Mouse (Mus musculus) hindbrain, embryonic 10.5 days (tissue): ENCODE results near the gene Eef2k. TPM values are rescaled to one million over a fixed set of nuclear protein-coding genes. Genes with fewer than 3 reads are reported as not detected.
A peak's percentile ranks its signal among the peaks of the same experiment; 100 is the strongest.

Experiments used
- DNase-seq: peaks from one replicate; pipeline ENCODE4 v3.0.0-alpha.2; 2017; ENCODE audit warnings: low spot score
- H3K27ac ChIP-seq: fragments of 300-500 bp; sonication (generic); 2 replicates; pipeline ENCODE4 v1.5.1; 2016; ENCODE audit warnings: mild to moderate bottlenecking, moderate library complexity
- H3K27me3 ChIP-seq: fragments of 300-500 bp; sonication (generic); 2 replicates; pipeline ENCODE4 v1.6.1; 2016; ENCODE audit warnings: mild to moderate bottlenecking; ENCODE audit not compliant: poor library complexity, insufficient read depth, severe bottlenecking
- H3K36me3 ChIP-seq: fragments of 300-500 bp; sonication (generic); 2 replicates; pipeline ENCODE4 v1.6.1; 2016; ENCODE audit warnings: mild to moderate bottlenecking, moderate library complexity
- H3K4me1 ChIP-seq: fragments of 300-500 bp; sonication (generic); replicated peaks from 2 replicates; pipeline ENCODE4 v1.6.1; 2016; ENCODE audit warnings: mild to moderate bottlenecking
- H3K4me3 ChIP-seq: fragments of 300-500 bp; sonication (generic); 2 replicates; pipeline ENCODE4 v1.5.1; 2016; ENCODE audit warnings: mild to moderate bottlenecking, moderate library complexity
- H3K9me3 ChIP-seq: fragments of 300-500 bp; sonication (generic); 2 replicates; pipeline ENCODE4 v1.6.1; 2016; ENCODE audit warnings: mild to moderate bottlenecking, moderate library complexity
- WGBS: fragments of 180-500 bp; shearing (Covaris S2); methylation state at CpG from one replicate; pipeline ENCODE4 v1.1.7; 2016; 5-methylcytosine and 5-hydroxymethylcytosine counted together
- polyA plus RNA-seq: library from polyadenylated mRNA; unstranded; fragments of >200 nt; fragmentation: Nextera tagmentation; extraction: Ambion mirVana; gene quantifications from 2 replicates; pipeline ENCODE4 v1.2.1, GENCODE M21; 2016

The Eef2k gene
- polyA plus RNA-seq, 1 experiment from 2014 or later = 26.9 TPM

- Histone ChIP-seq H3K27ac (no peak overlapping the region), H3K4me1 (peaks cover 43% of the 10 kb centered on the region), H3K9me3 (no peaks in the 10 kb centered on the region), H3K27me3 (no peaks in the 10 kb centered on the region), H3K36me3 (peaks cover 20% of the 10 kb centered on the region), H3K4me3 (no peak overlapping the region)
- no peak for DNase-seq
- WGBS = 93% methylated on average over 11 of the region's 11 CpGs
Observed at GRCm38 (mm10) chr7:120859854-120860253, 17.2 kb downstream of the Eef2k start.

GRCm38 (mm10) chr7:120860799-120861487, 18.3 kb downstream of the Eef2k start:
- Histone ChIP-seq H3K4me1 (peaks cover 54% of the 10 kb centered on the region), H3K27me3 (no peaks in the 10 kb centered on the region), H3K4me3 (no peak overlapping the region), H3K9me3 (no peaks in the 10 kb centered on the region), H3K36me3 (peaks cover 20% of the 10 kb centered on the region), H3K27ac (no peak overlapping the region)
- DNase-seq = no peak
- 59% methylated on average over 10 of the region's 10 CpGs for WGBS

- H3K36me3 ChIP-seq = peaks cover 20% of the 10 kb centered on the region
- peak overlapping the region; percentile 66 for H3K27ac ChIP-seq
- no peak for DNase-seq
- H3K27me3 ChIP-seq = no peaks in the 10 kb centered on the region
- peaks cover 60% of the 10 kb centered on the region for H3K4me1 ChIP-seq
- no peaks in the 10 kb centered on the region for H3K9me3 ChIP-seq
- WGBS = 28% methylated on average over 2 of the region's 2 CpGs
- H3K4me3 ChIP-seq = no peak overlapping the region
Observed at GRCm38 (mm10) chr7:120861488-120862047, 18.9 kb downstream of the Eef2k start.

GRCm38 (mm10) chr7:120862196-120862595, 19.6 kb downstream of the Eef2k start:
- Histone ChIP-seq H3K4me1 (peaks cover 66% of the 10 kb centered on the region), H3K36me3 (peaks cover 20% of the 10 kb centered on the region), H3K4me3 (no peak overlapping the region), H3K27me3 (no peaks in the 10 kb centered on the region), H3K27ac (peak overlapping the region; percentile 66), H3K9me3 (no peaks in the 10 kb centered on the region)
- peak; percentile 50 for DNase-seq
- WGBS = 4% methylated on average over 3 of the region's 3 CpGs

GRCm38 (mm10) chr7:120862626-120863025, 20.0 kb downstream of the Eef2k start:
- peaks cover 71% of the 10 kb centered on the region for H3K4me1 ChIP-seq
- peaks cover 20% of the 10 kb centered on the region for H3K36me3 ChIP-seq
- peak; percentile 50 for DNase-seq
- no peaks in the 10 kb centered on the region for H3K9me3 ChIP-seq
- H3K27me3 ChIP-seq = no peaks in the 10 kb centered on the region
- 43% methylated on average over 7 of the region's 7 CpGs for WGBS
- no peak overlapping the region for H3K4me3 ChIP-seq
- peak overlapping the region; percentile 66 for H3K27ac ChIP-seq

GRCm38 (mm10) chr7:120863476-120863875, 20.8 kb downstream of the Eef2k start:
- peaks cover 73% of the 10 kb centered on the region for H3K4me1 ChIP-seq
- H3K27me3 ChIP-seq = no peaks in the 10 kb centered on the region
- H3K36me3 ChIP-seq = peaks cover 16% of the 10 kb centered on the region
- peak; percentile 12 for DNase-seq
- no peaks in the 10 kb centered on the region for H3K9me3 ChIP-seq
- WGBS = 43% methylated on average over 5 of the region's 5 CpGs
- no peak overlapping the region for H3K27ac ChIP-seq
- H3K4me3 ChIP-seq = no peak overlapping the region

GRCm38 (mm10) chr7:120865100-120865499, 22.5 kb downstream of the Eef2k start:
- peaks cover 3% of the 10 kb centered on the region; the same call in 1 of the 2 replicates for H3K36me3 ChIP-seq
- WGBS = 19% methylated on average over 7 of the region's 7 CpGs
- H3K27me3 ChIP-seq = no peaks in the 10 kb centered on the region
- peak overlapping the region; percentile 84 for H3K27ac ChIP-seq
- H3K9me3 ChIP-seq = no peaks in the 10 kb centered on the region
- H3K4me3 ChIP-seq = 0 out of 2 replicates have a peak overlapping the region, but pooled peaks have one; percentile 4
- peaks cover 75% of the 10 kb centered on the region for H3K4me1 ChIP-seq
- DNase-seq = peak; percentile 73

GRCm38 (mm10) chr7:120865832-120866231, 23.2 kb downstream of the Eef2k start:
- 58% methylated on average over 4 of the region's 4 CpGs for WGBS
- no peaks in the 10 kb centered on the region for H3K27me3 ChIP-seq
- no peaks in the 10 kb centered on the region for H3K9me3 ChIP-seq
- no peak overlapping the region for H3K4me3 ChIP-seq
- H3K36me3 ChIP-seq = no peaks in the 10 kb centered on the region
- peak overlapping the region; percentile 84 for H3K27ac ChIP-seq
- H3K4me1 ChIP-seq = peaks cover 72% of the 10 kb centered on the region
- peak; percentile 11 for DNase-seq

- no peak for DNase-seq
Observed at GRCm38 (mm10) chr7:120866684-120867083, 24.1 kb downstream of the Eef2k start.

GRCm38 (mm10) chr7:120867720-120868119, 25.1 kb downstream of the Eef2k start:
- H3K27ac ChIP-seq = no peak overlapping the region
- 79% methylated on average over 1 of the region's 1 CpGs for WGBS
- H3K36me3 ChIP-seq = no peaks in the 10 kb centered on the region
- H3K4me3 ChIP-seq = no peak overlapping the region
- no peaks in the 10 kb centered on the region for H3K27me3 ChIP-seq
- peaks cover 54% of the 10 kb centered on the region for H3K4me1 ChIP-seq
- DNase-seq = no peak
- H3K9me3 ChIP-seq = no peaks in the 10 kb centered on the region

More at GRCm38 (mm10) chr7:120866684-120867083, 24.1 kb downstream of the Eef2k start:
- H3K9me3 ChIP-seq = no peaks in the 10 kb centered on the region
- no peaks in the 10 kb centered on the region for H3K27me3 ChIP-seq
- H3K27ac ChIP-seq = peak overlapping the region; percentile 50; the same call in 1 of the 2 replicates
- 82% methylated on average over 2 of the region's 2 CpGs for WGBS
- H3K4me3 ChIP-seq = no peak overlapping the region
- H3K36me3 ChIP-seq = no peaks in the 10 kb centered on the region
- H3K4me1 ChIP-seq = peaks cover 64% of the 10 kb centered on the region

- Histone ChIP-seq H3K27me3 (no peaks in the 10 kb centered on the region), H3K4me3 (no peak overlapping the region), H3K36me3 (no peaks in the 10 kb centered on the region), H3K9me3 (no peaks in the 10 kb centered on the region), H3K27ac (no peak overlapping the region), H3K4me1 (peaks cover 32% of the 10 kb centered on the region)
- 79% methylated on average over 5 of the region's 5 CpGs for WGBS
- no peak for DNase-seq
Observed at GRCm38 (mm10) chr7:120869883-120870282, 27.3 kb downstream of the Eef2k start.

- H3K27me3 ChIP-seq = no peaks in the 10 kb centered on the region
- peak overlapping the region; percentile 47 for H3K27ac ChIP-seq
- H3K4me1 ChIP-seq = peaks cover 29% of the 10 kb centered on the region
- no peak for DNase-seq
- no peak overlapping the region for H3K4me3 ChIP-seq
- no peaks in the 10 kb centered on the region for H3K9me3 ChIP-seq
- no peaks in the 10 kb centered on the region for H3K36me3 ChIP-seq
- 76% methylated on average over 5 of the region's 5 CpGs for WGBS
Observed at GRCm38 (mm10) chr7:120870431-120871008, 27.9 kb downstream of the Eef2k start.

- Histone ChIP-seq H3K4me3 (no peak overlapping the region), H3K27ac (no peak overlapping the region), H3K9me3 (no peaks in the 10 kb centered on the region), H3K36me3 (no peaks in the 10 kb centered on the region), H3K27me3 (no peaks in the 10 kb centered on the region), H3K4me1 (0 out of 2 replicates have a peak, but pooled peaks cover 8% of the 10 kb centered on the region)
- DNase-seq = no peak
- 80% methylated on average over 12 of the region's 12 CpGs for WGBS
Observed at GRCm38 (mm10) chr7:120873083-120873482, 30.5 kb downstream of the Eef2k start.
